Mouse (Mus musculus): ENCODE results near the gene Telo2.
A peak's percentile ranks its signal among the peaks of the same experiment; 100 is the strongest.
"Not testable (repeated sequence)": the region's sequence is repeated elsewhere in the genome, so short reads cannot be mapped to it uniquely, and the experiment has no call there.

The Telo2 gene

GRCm38 (mm10) chr17:25115664-25116432, at the start of gene Telo2:
Gene Telo2, minus strand, starts transcription at chr17:25115967.
- peak; percentile 91 for DNase-seq (ENCODE audit: low read depth, low spot score)

GRCm38 (mm10) chr17:25164770-25165169, 49.0 kb upstream of the Telo2 start:
- DNase-seq (ENCODE audit: low read depth, low spot score) = no peak

GRCm38 (mm10) chr17:25163387-25163786, 47.6 kb upstream of the Telo2 start:
- no peak for DNase-seq (ENCODE audit: low read depth, low spot score)

- no peak for DNase-seq (ENCODE audit: low read depth, low spot score)
These were observed 46.4 kb upstream of the Telo2 start, which contains the start of gene Ccdc154 for GRCm38 (mm10) chr17:25162161-25162560. Gene Ccdc154, plus strand, starts transcription at chr17:25162461.

- peak; percentile 70 for DNase-seq (ENCODE audit: low read depth, low spot score)
These were observed 24.2 kb upstream of the Telo2 start for GRCm38 (mm10) chr17:25139960-25140359.

GRCm38 (mm10) chr17:25138803-25139202, 23.0 kb upstream of the Telo2 start:
- no peak for DNase-seq (ENCODE audit: low read depth, low spot score)

GRCm38 (mm10) chr17:25135622-25136021, 19.9 kb upstream of the Telo2 start:
- DNase-seq (ENCODE audit: low read depth, low spot score) = no peak

- peak; percentile 89 for DNase-seq (ENCODE audit: low read depth, low spot score)
These were observed 17.5 kb upstream of the Telo2 start, which contains the start of gene Clcn7 for GRCm38 (mm10) chr17:25133275-25133698. Gene Clcn7, plus strand, starts transcription at chr17:25133391.

- no peak for DNase-seq (ENCODE audit: low read depth, low spot score)
These were observed 14.3 kb upstream of the Telo2 start for GRCm38 (mm10) chr17:25130060-25130459.

- no peak for DNase-seq (ENCODE audit: low read depth, low spot score)
These were observed 11.9 kb upstream of the Telo2 start for GRCm38 (mm10) chr17:25127681-25128080.

- DNase-seq (ENCODE audit: low read depth, low spot score) = peak; percentile 64
These were observed 11.3 kb upstream of the Telo2 start for GRCm38 (mm10) chr17:25127079-25127478.

- DNase-seq (ENCODE audit: low read depth, low spot score) = not testable (repeated sequence)
These were observed 9.8 kb upstream of the Telo2 start for GRCm38 (mm10) chr17:25125442-25126060.

GRCm38 (mm10) chr17:25123979-25124378, 8.2 kb upstream of the Telo2 start:
- peak; percentile 37 for DNase-seq (ENCODE audit: low read depth, low spot score)

GRCm38 (mm10) chr17:25120406-25120805, 4.6 kb upstream of the Telo2 start, which contains the start of gene Ptx4:
Gene Ptx4, plus strand, starts transcription at chr17:25120760.
- DNase-seq (ENCODE audit: low read depth, low spot score) = no peak

GRCm38 (mm10) chr17:25117263-25117662, 1.5 kb upstream of the Telo2 start:
- DNase-seq (ENCODE audit: low read depth, low spot score) = peak; percentile 72

GRCm38 (mm10) chr17:25114908-25115645, 690 bp downstream of the Telo2 start:
- DNase-seq (ENCODE audit: low read depth, low spot score) = peak; percentile 34

GRCm38 (mm10) chr17:25112423-25112810, 3.4 kb downstream of the Telo2 start:
- no peak for DNase-seq (ENCODE audit: low read depth, low spot score)

- DNase-seq (ENCODE audit: low read depth, low spot score) = no peak
These were observed 3.9 kb downstream of the Telo2 start for GRCm38 (mm10) chr17:25111739-25112422.

- no peak for DNase-seq (ENCODE audit: low read depth, low spot score)
These were observed 4.5 kb downstream of the Telo2 start for GRCm38 (mm10) chr17:25111220-25111619.

GRCm38 (mm10) chr17:25110590-25110989, 5.2 kb downstream of the Telo2 start:
- no peak for DNase-seq (ENCODE audit: low read depth, low spot score)

- peak; percentile 52 for DNase-seq (ENCODE audit: low read depth, low spot score)
These were observed 6.2 kb downstream of the Telo2 start for GRCm38 (mm10) chr17:25109578-25109977.

GRCm38 (mm10) chr17:25107786-25108185, 8.0 kb downstream of the Telo2 start:
- no peak for DNase-seq (ENCODE audit: low read depth, low spot score)
